Mouse (Mus musculus): ENCODE measurements around the gene Dpm1. TPM values are rescaled to one million over a fixed set of nuclear protein-coding genes. Genes with fewer than 3 reads are reported as not detected.

Gene Dpm1
- 51.1 and 71.7 TPM in 2 replicates for polyA plus RNA-seq (2014; fragmentation: Nextera tagmentation; extraction: Ambion mirVana)

GRCm38 (mm10) chr2:168230026-168230728 is at the start of gene Dpm1, which contains the start of the genes Gm20716 and Mocs3:
TSS of gene Dpm1 (minus strand) at chr2:168230591.
TSS of gene Gm20716 (minus strand) at chr2:168230364.
TSS of gene Mocs3 (plus strand) at chr2:168230622.
- peaks cover 40% of the 10 kb centered on the region for H3K36me3 ChIP-seq (ENCODE audit: control insufficient read depth, insufficient read depth, low read length)
- H3K4me3 ChIP-seq (ENCODE audit: low read depth, low read length): peak within 1 kb of the TSS; percentile 99
- H3K9me3 ChIP-seq (replicated peaks; ENCODE audit: control insufficient read depth, low read length): no peaks in the 10 kb centered on the region
- peak within 1 kb of the TSS; percentile 98 for H3K4me2 ChIP-seq (ENCODE audit: low read length)
- H3K27ac ChIP-seq (ENCODE audit: low read depth, low read length): peak within 1 kb of the TSS; percentile 91
- ATAC-seq (peak; percentile 91), DNase-seq (ENCODE audit: low spot score) (peak; percentile 93)
- 0% methylated on average over 73 of the region's 73 CpGs for WGBS
- H3K27me3 ChIP-seq (replicated peaks; ENCODE audit: control insufficient read depth, insufficient read depth, low read length): no peaks in the 10 kb centered on the region
- peaks cover 17% of the 10 kb centered on the region for H3K4me1 ChIP-seq (ENCODE audit: control insufficient read depth, insufficient read depth, low read length)
- peak within 1 kb of the TSS; percentile 91 for H3K9ac ChIP-seq (ENCODE audit: low read length)

- peak; percentile 58 for DNase-seq (ENCODE audit: low spot score)
- Histone ChIP-seq H3K9me3 (replicated peaks; ENCODE audit: control insufficient read depth, low read length) (no peaks in the 10 kb centered on the region), H3K4me1 (ENCODE audit: control insufficient read depth, insufficient read depth, low read length) (0 out of 2 replicates have a peak, but pooled peaks cover 6% of the 10 kb centered on the region), H3K27ac (ENCODE audit: low read depth, low read length) (no peak overlapping the region), H3K4me2 (ENCODE audit: low read length) (no peak overlapping the region), H3K27me3 (replicated peaks; ENCODE audit: control insufficient read depth, insufficient read depth, low read length) (peaks cover 8% of the 10 kb centered on the region), H3K36me3 (ENCODE audit: control insufficient read depth, insufficient read depth, low read length) (no peaks in the 10 kb centered on the region), H3K4me3 (ENCODE audit: low read depth, low read length) (no peak overlapping the region), H3K9ac (ENCODE audit: low read length) (no peak overlapping the region)
- 16% methylated on average over 11 of the region's 11 CpGs for WGBS
- ATAC-seq: no peak
Observed at GRCm38 (mm10) chr2:168274374-168274935, 44.1 kb upstream of the Dpm1 start.

DNA sequence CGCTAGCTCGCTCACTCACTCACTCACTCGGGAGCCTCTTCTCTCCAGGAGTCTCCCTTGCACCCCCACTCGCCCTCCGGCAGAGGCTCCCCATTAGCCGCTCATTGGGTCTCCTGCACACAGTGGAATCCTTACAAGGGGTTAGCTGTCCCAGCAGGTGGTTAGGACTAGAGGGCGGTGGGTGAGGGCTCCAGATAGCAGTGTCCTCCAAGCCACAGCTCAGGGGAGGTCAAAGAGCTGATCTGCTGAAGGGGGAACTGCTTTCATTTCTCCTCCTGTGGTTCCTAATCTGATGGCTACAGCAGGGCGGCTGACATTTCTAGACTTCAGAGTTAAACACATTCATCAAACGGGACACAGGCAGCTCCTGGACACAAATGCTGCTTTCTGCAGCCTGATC is 43.0 kb upstream of the Dpm1 start:
- ATAC-seq: no peak
- H3K4me2 ChIP-seq (ENCODE audit: low read length): no peak overlapping the region
- H3K4me3 ChIP-seq (ENCODE audit: low read depth, low read length): no peak overlapping the region
- 50% methylated on average over 9 of the region's 9 CpGs for WGBS
- no peak for DNase-seq (ENCODE audit: low spot score)
- no peaks in the 10 kb centered on the region for H3K36me3 ChIP-seq (ENCODE audit: control insufficient read depth, insufficient read depth, low read length)
- no peaks in the 10 kb centered on the region for H3K9me3 ChIP-seq (replicated peaks; ENCODE audit: control insufficient read depth, low read length)
- H3K4me1 ChIP-seq (ENCODE audit: control insufficient read depth, insufficient read depth, low read length): 0 out of 2 replicates have a peak, but pooled peaks cover 6% of the 10 kb centered on the region
- 0 out of 2 replicates have a peak overlapping the region, but pooled peaks have one; percentile 5 for H3K27ac ChIP-seq (ENCODE audit: low read depth, low read length)
- no peak overlapping the region for H3K9ac ChIP-seq (ENCODE audit: low read length)
- H3K27me3 ChIP-seq (replicated peaks; ENCODE audit: control insufficient read depth, insufficient read depth, low read length): no peaks in the 10 kb centered on the region

- ATAC-seq (no peak), DNase-seq (ENCODE audit: low spot score) (peak; percentile 36)
- H3K4me2 ChIP-seq (ENCODE audit: low read length): no peak overlapping the region
- no peaks in the 10 kb centered on the region for H3K4me1 ChIP-seq (ENCODE audit: control insufficient read depth, insufficient read depth, low read length)
- 55% methylated on average over 7 of the region's 7 CpGs for WGBS
- H3K36me3 ChIP-seq (ENCODE audit: control insufficient read depth, insufficient read depth, low read length): no peaks in the 10 kb centered on the region
- H3K27ac ChIP-seq (ENCODE audit: low read depth, low read length): no peak overlapping the region
- no peak overlapping the region for H3K4me3 ChIP-seq (ENCODE audit: low read depth, low read length)
- no peak overlapping the region for H3K9ac ChIP-seq (ENCODE audit: low read length)
- H3K27me3 ChIP-seq (replicated peaks; ENCODE audit: control insufficient read depth, insufficient read depth, low read length): no peaks in the 10 kb centered on the region
- no peaks in the 10 kb centered on the region for H3K9me3 ChIP-seq (replicated peaks; ENCODE audit: control insufficient read depth, low read length)
Observed at GRCm38 (mm10) chr2:168268033-168268432, 37.6 kb upstream of the Dpm1 start.

GRCm38 (mm10) chr2:168260900-168261299 is 30.5 kb upstream of the Dpm1 start:
- Histone ChIP-seq H3K36me3 (ENCODE audit: control insufficient read depth, insufficient read depth, low read length) (no peaks in the 10 kb centered on the region), H3K4me1 (ENCODE audit: control insufficient read depth, insufficient read depth, low read length) (no peaks in the 10 kb centered on the region), H3K9me3 (replicated peaks; ENCODE audit: control insufficient read depth, low read length) (no peaks in the 10 kb centered on the region), H3K27ac (ENCODE audit: low read depth, low read length) (no peak overlapping the region), H3K9ac (ENCODE audit: low read length) (no peak overlapping the region), H3K27me3 (replicated peaks; ENCODE audit: control insufficient read depth, insufficient read depth, low read length) (no peaks in the 10 kb centered on the region), H3K4me2 (ENCODE audit: low read length) (no peak overlapping the region), H3K4me3 (ENCODE audit: low read depth, low read length) (no peak overlapping the region)
- no peak for ATAC-seq
- no peak for DNase-seq (ENCODE audit: low spot score)
- 90% methylated on average over 10 of the region's 10 CpGs for WGBS

GRCm38 (mm10) chr2:168260124-168260523 is 29.7 kb upstream of the Dpm1 start:
- ATAC-seq (no peak), DNase-seq (ENCODE audit: low spot score) (no peak)
- WGBS: 90% methylated on average over 3 of the region's 3 CpGs
- H3K4me3 ChIP-seq (ENCODE audit: low read depth, low read length): no peak overlapping the region
- no peaks in the 10 kb centered on the region for H3K4me1 ChIP-seq (ENCODE audit: control insufficient read depth, insufficient read depth, low read length)
- no peak overlapping the region for H3K9ac ChIP-seq (ENCODE audit: low read length)
- no peaks in the 10 kb centered on the region for H3K27me3 ChIP-seq (replicated peaks; ENCODE audit: control insufficient read depth, insufficient read depth, low read length)
- H3K4me2 ChIP-seq (ENCODE audit: low read length): no peak overlapping the region
- no peaks in the 10 kb centered on the region for H3K36me3 ChIP-seq (ENCODE audit: control insufficient read depth, insufficient read depth, low read length)
- H3K27ac ChIP-seq (ENCODE audit: low read depth, low read length): no peak overlapping the region
- no peaks in the 10 kb centered on the region for H3K9me3 ChIP-seq (replicated peaks; ENCODE audit: control insufficient read depth, low read length)

DNA sequence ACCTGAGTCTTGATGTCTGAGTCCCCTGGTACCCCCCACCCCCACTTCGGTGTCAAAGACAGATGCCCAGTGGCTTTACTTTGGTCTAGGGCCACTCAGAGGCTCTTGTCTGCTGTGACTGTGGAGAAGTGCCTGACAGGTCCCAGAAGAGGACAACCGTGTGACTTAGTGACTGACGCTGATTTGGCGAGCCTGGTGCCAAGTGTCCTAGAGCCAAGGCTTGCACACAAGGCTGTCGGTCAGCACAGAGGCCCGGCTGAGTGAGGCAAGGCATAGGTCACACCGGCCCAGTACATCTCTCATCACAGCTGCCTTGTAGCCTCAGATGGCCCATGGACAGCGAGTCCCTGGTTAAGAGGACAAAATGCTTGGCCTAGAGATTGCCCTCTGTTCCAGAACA is 28.7 kb upstream of the Dpm1 start:
- ATAC-seq (no peak), DNase-seq (ENCODE audit: low spot score) (no peak)
- no peak overlapping the region for H3K4me2 ChIP-seq (ENCODE audit: low read length)
- WGBS: 94% methylated on average over 8 of the region's 8 CpGs
- no peak overlapping the region for H3K4me3 ChIP-seq (ENCODE audit: low read depth, low read length)
- no peak overlapping the region for H3K9ac ChIP-seq (ENCODE audit: low read length)
- H3K27me3 ChIP-seq (replicated peaks; ENCODE audit: control insufficient read depth, insufficient read depth, low read length): no peaks in the 10 kb centered on the region
- no peak overlapping the region for H3K27ac ChIP-seq (ENCODE audit: low read depth, low read length)
- no peaks in the 10 kb centered on the region for H3K36me3 ChIP-seq (ENCODE audit: control insufficient read depth, insufficient read depth, low read length)
- no peaks in the 10 kb centered on the region for H3K9me3 ChIP-seq (replicated peaks; ENCODE audit: control insufficient read depth, low read length)
- no peaks in the 10 kb centered on the region for H3K4me1 ChIP-seq (ENCODE audit: control insufficient read depth, insufficient read depth, low read length)

- no peak overlapping the region for H3K4me2 ChIP-seq (ENCODE audit: low read length)
- H3K9me3 ChIP-seq (replicated peaks; ENCODE audit: control insufficient read depth, low read length): no peaks in the 10 kb centered on the region
- WGBS: 93% methylated on average over 4 of the region's 4 CpGs
- no peaks in the 10 kb centered on the region for H3K27me3 ChIP-seq (replicated peaks; ENCODE audit: control insufficient read depth, insufficient read depth, low read length)
- H3K36me3 ChIP-seq (ENCODE audit: control insufficient read depth, insufficient read depth, low read length): no peaks in the 10 kb centered on the region
- no peak overlapping the region for H3K9ac ChIP-seq (ENCODE audit: low read length)
- DNase-seq (ENCODE audit: low spot score) (no peak), ATAC-seq (no peak)
- H3K4me1 ChIP-seq (ENCODE audit: control insufficient read depth, insufficient read depth, low read length): peaks cover 4% of the 10 kb centered on the region; the same call in 1 of the 2 replicates
- H3K4me3 ChIP-seq (ENCODE audit: low read depth, low read length): no peak overlapping the region
- no peak overlapping the region for H3K27ac ChIP-seq (ENCODE audit: low read depth, low read length)
Observed at GRCm38 (mm10) chr2:168257188-168257587, 26.8 kb upstream of the Dpm1 start.

GRCm38 (mm10) chr2:168256506-168256905 is 26.1 kb upstream of the Dpm1 start:
- Histone ChIP-seq H3K36me3 (ENCODE audit: control insufficient read depth, insufficient read depth, low read length) (no peaks in the 10 kb centered on the region), H3K9ac (ENCODE audit: low read length) (no peak overlapping the region), H3K9me3 (replicated peaks; ENCODE audit: control insufficient read depth, low read length) (no peaks in the 10 kb centered on the region), H3K4me3 (ENCODE audit: low read depth, low read length) (no peak overlapping the region), H3K4me2 (ENCODE audit: low read length) (no peak overlapping the region), H3K27ac (ENCODE audit: low read depth, low read length) (no peak overlapping the region), H3K27me3 (replicated peaks; ENCODE audit: control insufficient read depth, insufficient read depth, low read length) (no peaks in the 10 kb centered on the region), H3K4me1 (ENCODE audit: control insufficient read depth, insufficient read depth, low read length) (peaks cover 4% of the 10 kb centered on the region; the same call in 1 of the 2 replicates)
- WGBS: 88% methylated on average over 3 of the region's 3 CpGs
- no peak for ATAC-seq
- DNase-seq (ENCODE audit: low spot score): no peak

All from forebrain, embryonic 14.5 days (tissue).